8 mouse cellular contexts compared by ENCODE assay signal in the genomic region with DNA sequence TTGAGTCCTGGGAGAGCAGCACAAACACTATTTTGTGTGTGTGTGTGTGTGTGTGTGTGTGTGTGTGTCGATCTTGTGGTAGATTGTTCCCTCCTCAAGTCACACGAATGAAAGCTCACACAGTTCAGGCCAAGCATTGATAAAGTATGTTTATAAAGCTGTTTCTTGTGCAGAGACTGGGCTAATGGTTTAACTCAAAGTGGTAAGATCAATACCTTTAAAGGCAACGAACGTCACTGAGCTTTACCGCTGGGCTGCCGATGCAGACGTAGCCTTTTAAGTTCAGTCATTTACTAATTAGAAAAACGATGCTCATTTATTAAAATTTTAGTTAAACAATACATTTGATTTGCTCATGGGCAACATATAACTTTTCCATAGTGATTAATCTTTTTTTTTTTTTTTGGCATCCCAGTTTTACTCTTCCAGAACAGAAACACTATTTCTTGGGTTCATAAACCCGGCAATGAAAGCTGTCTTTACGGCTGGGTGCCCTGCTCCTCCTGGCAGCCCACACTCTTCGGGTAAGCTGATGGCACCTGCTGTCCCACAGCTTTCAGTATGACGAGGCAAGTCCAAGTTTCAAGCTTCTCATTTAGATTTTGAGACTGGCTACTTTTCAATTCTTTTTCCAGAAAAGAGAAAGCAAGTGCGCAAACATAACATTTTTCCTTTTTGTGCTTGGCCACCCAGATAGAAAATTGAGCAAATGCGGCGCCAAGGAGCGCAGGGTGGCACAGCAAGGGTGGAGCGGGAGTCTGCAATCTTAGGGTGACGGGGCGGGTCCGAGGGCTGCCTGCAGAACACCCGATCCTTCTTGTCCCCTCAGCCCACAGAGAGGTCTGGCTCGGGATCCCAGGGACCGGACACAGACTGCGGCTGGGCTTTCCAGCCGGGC. TPM values are rescaled to one million over a fixed set of nuclear protein-coding genes. Genes with fewer than 3 reads are reported as not detected.
DNase-seq lines count a peak whose midpoint lies in the region; ATAC-seq and TF ChIP-seq lines count a peak whose summit lies in the region.

No protein-coding gene starts in this region.

- peak overlapping the region; percentile 72 for H3K4me3 ChIP-seq in spleen, adult 2 months (ENCODE audit: extremely low read depth, insufficient read depth, insufficient read length)
- peak overlapping the region; percentile 94 for H3K4me3 ChIP-seq in heart, postnatal 0 days (ENCODE audit: low read depth, low read length)
- H3K4me3 ChIP-seq in macrophage (ENCODE audit: inconsistent target): peak overlapping the region; percentile 39

- H3K36me3 ChIP-seq in spleen, adult 2 months (ENCODE audit: control insufficient read depth, insufficient read depth, low read length): no peaks in the 10 kb centered on the region
- H3K36me3 ChIP-seq in heart, postnatal 0 days (replicated peaks; ENCODE audit: control insufficient read depth, insufficient read depth, low read length): no peaks in the 10 kb centered on the region
- no peaks in the 10 kb centered on the region for H3K36me3 ChIP-seq in macrophage (ENCODE audit: inconsistent target)

- H3K4me1 ChIP-seq in spleen, adult 2 months (ENCODE audit: control insufficient read depth, insufficient read depth, insufficient read length): no peaks in the 10 kb centered on the region; the same call in 1 of the 2 replicates
- peaks cover 18% of the 10 kb centered on the region for H3K4me1 ChIP-seq in heart, postnatal 0 days (ENCODE audit: control insufficient read depth, insufficient read depth)

- TF ChIP-seq CTCF in spleen, adult 2 months (IDR thresholded peaks at IDR 0.05; ENCODE audit: extremely low read depth, insufficient read depth, insufficient read length, insufficient replicate concordance): no peak
- TF ChIP-seq CTCF in heart, postnatal 0 days (IDR thresholded peaks at IDR 0.05; ENCODE audit: low read depth): no peak

- H3K9ac ChIP-seq in heart, postnatal 0 days (replicated peaks; ENCODE audit: low read depth, low read length): peak overlapping the region; percentile 99

- ATAC-seq in heart, postnatal 0 days (ENCODE audit: insufficient read depth, low read depth): no peak

- H3K4me2 ChIP-seq in heart, postnatal 0 days (ENCODE audit: low read depth, low read length): peak overlapping the region; percentile 71

- no peak for TF ChIP-seq POLR2A in spleen, adult 2 months (IDR thresholded peaks at IDR 0.05; ENCODE audit: low read depth, low read length)

- peak overlapping the region; percentile 85 for H3K27ac ChIP-seq in spleen, adult 2 months (ENCODE audit: insufficient read depth, low read length)
- H3K27ac ChIP-seq in heart, postnatal 0 days (ENCODE audit: low read depth): peak overlapping the region; percentile 99
- peak overlapping the region; percentile 86 for H3K27ac ChIP-seq in macrophage

- H3K9me3 ChIP-seq in heart, postnatal 0 days (replicated peaks; ENCODE audit: control insufficient read depth, low read length): no peaks in the 10 kb centered on the region

- peak; percentile 22 to 72 for DNase-seq in cerebellum, postnatal 10 days
- DNase-seq in cerebellum, postnatal 4 days (ENCODE audit: low spot score in 2 of 2): no peak
- no peak for DNase-seq in spleen, adult 2 months (ENCODE audit: low read depth in 1 of 2, low spot score in 2 of 2)
- no peak for DNase-seq in spleen, adult 12 weeks (ENCODE audit: low spot score)
- peak; percentile 44 for DNase-seq in heart, postnatal 0 days (ENCODE audit: low spot score)
- no peak for DNase-seq in right cerebral cortex, postnatal 36 days (ENCODE audit: low spot score in 2 of 2)
- DNase-seq in ovary, postnatal 14 days (ENCODE audit: low spot score): no peak

- TF ChIP-seq EP300 in heart, postnatal 0 days (IDR thresholded peaks at IDR 0.05; ENCODE audit: low read depth): no peak

- peaks cover 38% of the 10 kb centered on the region for H3K79me2 ChIP-seq in macrophage (ENCODE audit: inconsistent target)

- WGBS in spleen, adult 2 months: 16% methylated on average over 25 of the region's 25 CpGs
- WGBS in heart, postnatal 0 days: 8% methylated on average over 25 of the region's 25 CpGs
- WGBS in macrophage (ENCODE audit: missing documents): 23% methylated on average over 25 of the region's 25 CpGs

- H3K27me3 ChIP-seq in spleen, adult 2 months (ENCODE audit: control insufficient read depth, insufficient read depth, low read length): no peaks in the 10 kb centered on the region
- H3K27me3 ChIP-seq in heart, postnatal 0 days (ENCODE audit: control insufficient read depth, insufficient read depth, low read length): no peaks in the 10 kb centered on the region

RNA-seq across cellular contexts. Expression of gene Itgb1, which starts 0.6 kb away (rescaled TPM):
- polyA plus RNA-seq in spleen, adult 2 months (2012; rRNA removed): 16.4 and 18.8 TPM in 2 replicates
- total RNA-seq in heart, postnatal 0 days (2014; rRNA removed; ENCODE audit: low replicate concordance): 240 and 317 TPM in 2 replicates
- 289 and 315 TPM in 2 replicates for polyA plus RNA-seq in heart, postnatal 0 days (2015; fragmentation: Nextera tagmentation; extraction: Ambion mirVana)
- 100 to 1,000 TPM in 23 of 26 experiments, 10 to 100 TPM in 3; 79.3 to 247 (median 149) TPM for total RNA-seq in macrophage (2018; cell fraction: chromatin; rRNA removed)
- 100 to 1,000 TPM; 244 to 564 (median 360) TPM for total RNA-seq in macrophage (2018; cell fraction: cytosol; rRNA removed)
- 100 to 1,000 TPM; 243 to 657 (median 475) TPM for total RNA-seq in macrophage (2018; cell fraction: nucleus; rRNA removed)
- polyA plus RNA-seq in macrophage (2018): 310 to 487 TPM (median 468 TPM) in 3 replicates

Comparison
In these comparisons a context has a peak if more than half of its experiments do, and no peak if none do; other contexts are left out.
1. DNase-seq: peak in cerebellum, postnatal 10 days (2 of 2) and heart, postnatal 0 days (single experiment); none in cerebellum, postnatal 4 days (0 of 2), spleen, adult 2 months (0 of 2), spleen, adult 12 weeks (single experiment), right cerebral cortex, postnatal 36 days (0 of 2) and ovary, postnatal 14 days (single experiment).
2. H3K4me3 ChIP-seq: peak in every context shown above with its lines; median percentile 94 in heart, postnatal 0 days; 72 in spleen, adult 2 months; 39 in macrophage.
3. RNA of gene Itgb1, which starts 0.6 kb away (polyA plus RNA-seq): 310 to 487 TPM in macrophage and 289 to 315 TPM in heart, postnatal 0 days; 16.4 to 18.8 TPM in spleen, adult 2 months; every median in the first group is over 10 times any median in the second.
4. Peak in every context shown above with its lines, with median percentiles within 50 percentile points of each other: H3K27ac ChIP-seq.